Mouse (Mus musculus) T-helper 2 cell (primary cell): ENCODE measurements at regions not wholly inside any gene's neighbourhood (a gene's known extent, or its start where the extent isn't known, plus 50 kb on each side); places are given as distances from the start of the nearest gene placed in this dataset.

Experiments
- in situ Hi-C: fragments of 300-600 bp; cut with MboI, MseI; formaldehyde crosslinking; loops from one replicate; pipeline ENCODE4 v1.15.1; 2025; ENCODE audit warnings: high pct_unique_total_duplicates

GRCm38 (mm10) chr11:24685545-24686467 is 608.0 kb downstream of the Bcl11a start:
- in situ Hi-C loops, result no loop called here

DNA sequence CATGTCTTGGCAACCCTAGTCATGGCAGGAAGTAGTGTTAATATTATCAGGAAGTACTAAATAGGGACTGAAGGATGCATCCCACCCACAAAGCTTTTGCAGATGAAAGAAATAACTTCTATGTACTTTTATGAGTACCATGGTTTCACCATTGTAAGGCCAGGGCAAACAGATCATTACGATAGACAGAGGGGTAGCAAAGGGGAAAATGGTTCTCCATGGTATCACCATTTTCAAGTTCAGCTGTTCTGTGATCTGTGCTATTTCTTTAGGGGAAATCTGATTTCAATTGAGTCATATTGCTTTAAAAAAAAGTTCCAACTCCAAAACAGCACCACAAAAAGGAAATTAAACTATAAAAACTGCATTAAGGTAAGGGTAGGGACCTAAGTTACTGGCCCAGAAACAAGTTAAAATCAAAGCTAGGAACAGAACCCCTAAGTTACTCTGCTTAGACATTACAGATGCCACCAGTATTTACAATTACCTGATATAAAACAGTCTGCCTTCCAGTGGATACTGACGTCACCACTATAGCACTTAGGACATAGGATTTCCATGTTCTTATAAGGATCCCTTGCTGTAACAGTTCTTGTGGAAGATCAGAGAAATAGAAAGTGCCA is 610.4 kb downstream of the Bcl11a start:
- in situ Hi-C loops, result no loop called here

GRCm38 (mm10) chr11:24689807-24690333 is 612.0 kb downstream of the Bcl11a start:
- in situ Hi-C loops, result no loop called here

DNA sequence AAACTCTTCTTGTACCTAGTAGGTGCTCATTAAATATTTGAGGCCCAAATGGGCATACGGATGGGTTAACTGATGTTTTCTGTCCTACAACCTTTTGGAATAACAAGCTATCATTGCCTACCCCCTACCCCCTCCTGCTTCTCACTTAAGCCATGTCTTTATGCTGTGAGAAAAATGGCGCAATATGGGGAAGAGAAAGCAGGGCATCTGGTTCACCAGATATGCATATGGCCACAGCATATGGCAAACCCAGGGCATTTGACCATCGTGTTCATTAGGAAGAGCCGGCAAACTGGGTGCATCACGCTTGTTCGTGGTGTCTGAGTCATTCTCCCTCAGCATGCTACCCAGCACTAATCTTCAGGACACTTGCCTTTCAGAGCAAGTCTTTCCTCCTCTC is 616.1 kb downstream of the Bcl11a start:
- in situ Hi-C loops, result no loop called here

GRCm38 (mm10) chr11:24695010-24695720 is 617.3 kb downstream of the Bcl11a start:
- in situ Hi-C loops, result no loop called here

- in situ Hi-C loops, result no loop called here
Measured at GRCm38 (mm10) chr11:24696561-24696960, 618.7 kb downstream of the Bcl11a start.

- in situ Hi-C loops, result no loop called here
Measured at GRCm38 (mm10) chr11:24708790-24709189, 630.9 kb downstream of the Bcl11a start.

DNA sequence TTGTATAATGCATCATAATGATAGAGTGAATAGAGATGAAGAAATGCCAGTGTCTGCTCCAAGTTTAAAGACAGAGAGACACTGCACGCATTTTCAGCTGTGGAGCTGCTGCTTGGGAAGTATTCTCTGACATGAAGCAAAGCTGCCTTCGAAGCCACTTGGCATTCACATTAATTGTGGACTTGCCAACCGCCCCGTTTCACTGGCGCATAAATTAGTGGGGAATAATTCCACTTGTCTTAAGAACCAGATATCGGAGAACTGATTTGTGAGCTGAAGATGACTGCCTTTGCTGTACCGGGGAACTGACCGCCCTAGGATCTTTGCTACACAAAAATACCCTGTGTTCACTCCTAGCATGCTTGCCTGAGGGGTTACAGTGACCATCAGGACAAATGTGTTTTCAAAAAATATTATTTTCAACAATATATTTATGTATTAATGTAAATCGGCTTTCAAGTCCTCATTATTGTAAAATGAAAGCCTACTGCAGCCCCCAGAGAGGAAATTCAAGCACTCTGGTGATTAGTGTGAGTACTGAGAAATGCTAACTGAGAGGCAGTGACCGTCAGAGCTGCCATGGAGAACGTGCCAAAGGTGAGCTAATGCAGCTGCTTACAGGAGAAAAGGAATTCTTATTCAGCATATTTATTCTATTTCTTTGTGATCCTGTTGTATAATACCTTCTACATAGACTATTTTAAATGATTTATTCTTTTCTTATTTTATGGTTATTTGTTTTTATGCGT is 638.9 kb downstream of the Bcl11a start:
- in situ Hi-C loops, result no loop called here

DNA sequence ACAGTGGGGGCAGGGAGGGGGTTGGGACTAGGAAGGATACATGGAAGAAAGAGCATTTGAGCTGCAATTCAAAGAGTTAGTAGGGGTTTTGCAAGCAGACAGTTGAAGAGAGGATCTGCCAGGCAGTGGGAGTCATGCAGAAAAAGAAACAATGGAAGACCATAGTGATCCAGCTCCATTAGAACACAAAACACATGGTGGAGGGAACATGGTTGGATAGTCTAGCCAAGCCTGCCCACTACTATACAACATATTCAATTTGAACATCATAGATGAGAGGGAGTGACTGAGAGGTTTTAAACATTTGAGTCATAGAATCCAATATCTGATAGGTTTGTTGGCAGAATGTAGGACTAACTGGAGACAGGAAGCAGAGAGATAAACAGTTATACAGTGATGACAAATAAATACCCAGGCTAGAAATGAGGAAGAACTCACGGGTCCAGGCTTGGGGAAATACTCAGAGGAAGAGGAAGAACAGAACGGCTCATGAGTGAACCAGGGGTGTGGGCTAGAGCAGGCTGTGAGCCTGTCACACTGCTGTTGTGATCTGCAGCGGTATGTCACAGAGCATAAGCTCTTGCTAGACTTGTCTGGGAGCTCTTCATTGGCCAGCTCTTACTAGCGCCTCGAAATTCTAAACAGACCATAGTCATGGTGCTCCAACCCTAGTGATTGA is 646.5 kb downstream of the Bcl11a start:
- in situ Hi-C loops, result no loop called here

GRCm38 (mm10) chr11:24726331-24726730 is 648.5 kb downstream of the Bcl11a start:
- in situ Hi-C loops, result no loop called here

- in situ Hi-C loops, result no loop called here
Measured at GRCm38 (mm10) chr11:24727404-24727803, 649.5 kb downstream of the Bcl11a start.

DNA sequence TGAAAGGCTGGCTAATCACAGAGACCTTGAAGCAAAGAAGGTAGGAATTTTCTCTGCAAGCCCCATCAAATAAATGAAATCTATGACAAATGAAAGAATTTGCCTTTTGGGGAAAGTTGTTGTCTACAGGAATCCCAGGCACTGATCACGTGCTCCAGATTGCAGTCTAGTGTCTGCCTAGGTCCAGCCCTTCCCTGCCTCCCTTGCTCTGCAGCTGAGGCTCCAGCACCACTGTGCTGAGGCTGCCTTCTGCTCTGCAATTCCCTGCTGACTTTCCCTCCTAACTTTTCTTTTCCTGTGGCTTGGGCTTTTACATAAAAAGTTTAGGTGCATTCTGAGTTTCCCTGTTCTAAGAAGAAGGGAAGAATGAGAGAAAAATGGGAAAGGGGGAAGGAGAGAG is 653.6 kb downstream of the Bcl11a start:
- in situ Hi-C loops, result no loop called here

GRCm38 (mm10) chr11:24739710-24740255 is 661.9 kb downstream of the Bcl11a start:
- in situ Hi-C loops, result no loop called here

DNA sequence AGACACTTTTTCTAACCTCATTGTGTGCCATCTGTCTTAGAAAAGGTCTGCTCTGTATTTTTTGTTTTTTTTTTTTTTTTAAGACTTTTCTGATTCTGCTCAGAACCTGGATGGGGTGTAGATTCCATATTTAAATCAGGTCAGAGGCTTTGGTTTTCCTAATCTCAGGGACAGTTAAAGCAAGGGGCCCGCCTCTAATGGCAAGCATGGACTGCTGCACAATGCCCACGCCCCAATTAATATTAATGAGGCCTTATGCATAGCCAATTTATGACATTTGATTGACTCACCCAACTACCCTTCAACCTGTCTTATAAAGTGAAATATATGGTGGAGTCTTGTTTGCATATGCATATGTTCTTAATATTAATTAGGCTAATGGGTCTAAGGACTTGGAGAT is 662.6 kb downstream of the Bcl11a start:
- in situ Hi-C loops, result no loop called here

DNA sequence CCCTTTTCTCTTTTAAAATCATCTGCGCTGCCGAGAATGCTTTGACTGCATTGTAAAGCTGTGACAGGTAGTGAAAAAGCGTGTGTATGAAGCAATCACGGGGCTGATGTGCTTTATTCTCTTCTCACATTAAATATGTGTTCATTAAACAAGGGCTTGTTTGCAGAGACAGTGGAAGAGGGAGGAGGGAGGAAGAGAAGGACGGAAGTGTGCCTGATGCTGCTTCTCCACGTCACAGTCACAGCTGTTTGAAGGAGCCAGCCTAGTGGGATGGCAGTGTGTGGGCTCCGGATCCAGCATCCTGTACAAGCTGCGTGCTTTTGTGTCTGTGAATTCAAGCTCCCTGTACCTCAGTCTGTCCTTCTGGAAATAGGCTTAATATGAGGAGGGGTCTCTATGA is 664.7 kb downstream of the Bcl11a start:
- in situ Hi-C loops, result no loop called here

DNA sequence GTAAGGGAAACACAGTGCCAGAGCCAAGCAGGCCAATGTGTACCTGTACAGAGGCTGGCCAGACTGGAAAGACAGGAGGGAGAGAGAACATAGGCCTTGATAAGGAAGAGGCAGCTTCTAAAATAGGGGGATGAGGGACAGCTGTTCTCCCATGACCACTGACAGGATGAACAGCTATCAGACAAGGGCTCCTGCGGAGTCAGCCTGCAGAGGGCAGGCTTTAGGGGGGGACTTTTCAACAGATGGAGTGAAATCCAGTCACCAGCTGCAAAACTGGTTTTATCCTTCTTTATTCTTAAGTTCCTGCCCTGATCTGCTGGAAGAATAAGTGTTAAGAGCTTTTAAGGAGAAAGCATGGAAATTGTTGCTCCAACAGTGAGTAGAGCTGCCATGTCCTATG is 665.6 kb downstream of the Bcl11a start:
- in situ Hi-C loops, result no loop called here

DNA sequence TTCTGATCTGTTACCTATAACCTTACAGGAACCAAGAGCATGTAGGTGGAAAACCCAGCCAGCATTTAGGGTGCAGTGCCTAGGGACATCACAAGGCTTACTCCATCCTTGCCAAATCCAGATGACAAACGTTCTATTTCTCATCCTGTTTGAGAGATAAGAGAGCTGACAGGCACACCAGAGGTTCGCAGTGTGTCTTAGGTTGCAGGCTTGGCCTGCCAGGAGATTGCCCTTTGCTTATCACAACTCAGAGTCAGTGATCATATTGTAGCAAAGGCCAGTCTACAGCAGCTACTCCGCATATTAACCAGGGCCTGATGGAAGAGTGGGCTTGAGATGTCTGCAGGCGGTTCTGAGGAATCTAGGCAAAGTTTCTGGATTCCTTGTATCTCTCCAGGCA is 668.0 kb downstream of the Bcl11a start:
- in situ Hi-C loops, result no loop called here

- in situ Hi-C loops, result no loop called here
Measured at GRCm38 (mm10) chr11:24750144-24750779, 672.4 kb downstream of the Bcl11a start.

- in situ Hi-C loops, result no loop called here
Measured at GRCm38 (mm10) chr11:24758130-24758529, 680.3 kb downstream of the Bcl11a start.

DNA sequence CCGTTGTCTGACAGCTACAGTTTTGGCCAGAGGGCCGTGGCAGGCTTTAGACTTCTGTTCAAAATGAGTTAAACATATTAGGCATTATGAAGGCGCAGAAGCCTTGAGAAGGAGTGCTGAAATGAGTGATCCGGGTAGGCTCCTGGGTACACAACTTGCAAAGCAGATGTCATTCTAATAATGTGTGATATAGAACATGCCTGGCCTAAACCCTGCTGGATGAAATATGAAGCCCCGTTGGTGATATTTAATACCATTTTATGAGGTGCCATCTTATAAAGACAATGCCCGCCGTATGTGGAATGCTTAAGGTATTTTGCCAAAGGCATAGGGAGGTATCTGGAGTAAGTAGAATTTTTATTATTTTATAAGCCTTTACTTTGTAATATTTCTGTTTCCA is 705.6 kb downstream of the Bcl11a start:
- in situ Hi-C loops, result no loop called here
